Mouse (Mus musculus): ENCODE measurements at regions not wholly inside any gene's neighbourhood (a gene's known extent, or its start where the extent isn't known, plus 50 kb on each side); places are given as distances from the start of the nearest gene placed in this dataset.

DNA sequence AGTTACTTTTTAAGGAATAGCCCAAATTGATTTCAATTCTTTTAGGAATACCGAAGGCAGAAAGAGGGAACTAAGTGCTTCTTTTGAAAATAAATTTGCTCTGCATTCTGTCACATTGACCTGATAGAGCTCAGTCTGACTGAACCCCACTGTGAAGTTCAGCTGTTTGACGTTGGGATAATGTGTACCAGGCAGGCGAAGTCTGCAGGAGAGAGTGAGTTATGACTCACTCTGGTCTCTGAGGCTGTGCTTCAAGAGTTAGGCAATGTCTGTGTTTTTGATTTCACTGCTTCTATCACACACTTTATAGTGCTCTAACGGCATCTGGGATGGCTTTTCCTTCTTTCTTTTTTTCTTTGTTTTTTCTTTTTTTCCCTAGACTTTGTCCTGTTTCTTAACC, 283.5 kb downstream of the Naf1 start:
- no peak for DNase-seq (ENCODE audit: low spot score in 2 of 2)

DNA sequence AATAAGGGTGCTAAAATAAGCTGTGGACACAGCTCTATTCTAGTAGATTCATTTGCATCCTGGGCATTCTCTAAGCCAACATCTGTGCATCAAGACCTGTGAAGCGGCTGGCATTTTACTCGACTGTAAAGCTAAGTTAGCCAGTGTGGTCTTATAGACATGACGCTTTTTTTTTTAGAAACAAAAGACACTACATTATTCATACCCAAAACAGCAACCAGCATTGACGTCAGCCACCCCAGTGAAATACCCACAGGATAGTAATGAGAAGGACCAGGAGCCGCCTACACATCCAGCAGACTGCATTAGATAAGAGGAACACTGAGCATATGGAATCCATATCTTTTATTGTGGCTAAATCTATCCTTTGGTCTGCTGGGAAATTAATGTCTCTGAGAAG, 321.7 kb downstream of the Naf1 start:
- DNase-seq (ENCODE audit: low spot score in 2 of 2): peak; percentile 70 to 91

DNA sequence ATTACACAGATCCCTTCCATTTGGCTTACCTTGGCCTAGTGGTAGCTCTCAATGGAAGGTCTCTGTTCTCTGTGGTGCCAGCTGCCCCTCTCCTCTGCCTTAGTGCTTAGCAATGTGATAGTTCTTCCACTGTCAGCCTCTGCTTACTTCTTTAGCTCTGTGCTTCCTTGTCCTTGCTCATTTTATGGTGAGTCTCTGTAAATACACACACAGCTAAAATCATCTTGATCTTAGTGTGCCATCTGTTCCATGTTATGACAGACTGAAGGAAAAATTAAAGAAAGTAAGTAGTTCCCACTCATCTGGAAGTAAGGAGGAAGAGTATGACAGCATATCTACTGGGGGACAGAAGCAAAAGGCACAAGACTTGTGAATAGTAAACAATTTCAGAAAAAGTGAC, 324.4 kb upstream of the Nat3 start:
- no peak for DNase-seq (ENCODE audit: low spot score in 2 of 2)

DNA sequence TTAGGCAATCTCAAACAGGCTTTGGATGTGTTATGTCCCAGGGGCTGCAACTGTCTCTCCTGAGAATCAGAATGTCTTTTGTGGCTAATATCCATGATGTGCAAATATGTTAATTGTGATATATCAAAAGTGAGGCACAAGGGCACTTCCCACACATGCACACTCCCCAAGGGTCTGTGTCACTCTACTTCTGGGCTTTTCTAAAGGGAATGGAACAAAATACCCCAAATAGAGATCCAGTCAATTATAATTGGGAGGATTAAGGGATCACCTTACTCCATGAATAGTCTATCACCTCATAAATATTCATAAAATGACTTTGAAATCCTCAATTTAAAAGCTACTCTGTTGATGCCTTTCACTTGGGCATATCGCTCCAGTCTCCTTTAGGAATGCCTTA, 317.6 kb upstream of the Nat3 start:
- DNase-seq (ENCODE audit: low spot score in 2 of 2): no peak

DNA sequence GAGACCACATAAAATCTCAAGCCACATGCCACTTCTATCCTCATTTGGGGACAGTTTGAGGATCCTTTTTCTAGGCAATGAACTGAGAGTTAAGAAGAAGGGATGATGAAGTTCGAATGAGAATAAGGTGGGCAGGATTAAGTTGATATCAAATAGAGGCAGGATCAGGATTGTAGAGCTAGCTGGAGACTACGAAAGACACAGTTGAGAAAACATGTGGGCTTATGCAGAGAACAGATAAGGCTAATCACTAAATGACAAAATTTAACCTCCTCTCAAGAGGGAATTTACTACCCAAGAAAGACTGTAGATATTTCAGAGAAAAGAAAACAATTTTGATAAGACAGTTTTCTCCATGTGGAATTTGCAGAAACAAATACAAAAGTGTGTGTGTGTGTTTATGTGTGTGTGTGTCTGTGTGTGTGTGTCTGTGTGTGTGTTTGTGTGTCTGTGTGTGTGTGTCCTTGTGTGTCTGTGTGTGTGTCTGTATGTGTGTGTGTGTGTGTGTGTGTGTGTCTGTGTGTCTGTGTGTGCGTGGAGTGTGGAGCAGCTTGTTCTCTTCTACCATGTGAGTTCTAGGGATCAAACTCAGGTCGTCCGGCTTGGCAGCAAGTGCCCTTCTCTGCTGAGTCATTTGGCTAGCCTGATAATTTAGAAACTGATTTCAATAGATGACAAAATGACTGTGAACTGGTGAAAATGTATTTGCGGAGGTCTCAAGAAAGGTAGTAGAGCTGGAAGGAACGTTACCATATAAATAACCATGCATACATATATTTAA, 291.5 kb upstream of the Nat3 start:
- no peak for DNase-seq (ENCODE audit: low spot score in 2 of 2)

DNA sequence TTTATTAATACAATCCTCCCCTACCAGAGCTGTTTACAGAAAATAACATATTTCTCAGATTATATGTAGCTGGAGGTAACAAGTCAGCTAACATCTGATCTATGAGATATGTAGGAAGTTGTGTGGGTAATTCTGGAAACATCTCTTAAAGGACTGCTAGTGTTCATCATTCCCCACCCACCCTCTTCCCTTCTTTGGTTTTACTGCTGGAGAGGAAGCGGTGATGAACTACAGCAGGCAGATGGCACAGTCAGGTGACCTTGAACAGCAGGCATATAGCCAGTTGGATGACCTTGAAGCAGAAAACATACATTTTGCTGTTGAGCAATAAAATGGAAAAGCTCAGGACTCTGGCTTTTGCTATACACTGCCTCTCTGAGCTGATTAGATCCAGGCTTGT, 284.7 kb upstream of the Nat3 start:
- DNase-seq (ENCODE audit: low spot score in 2 of 2): peak in 1 of 2 experiments; percentile 4

DNA sequence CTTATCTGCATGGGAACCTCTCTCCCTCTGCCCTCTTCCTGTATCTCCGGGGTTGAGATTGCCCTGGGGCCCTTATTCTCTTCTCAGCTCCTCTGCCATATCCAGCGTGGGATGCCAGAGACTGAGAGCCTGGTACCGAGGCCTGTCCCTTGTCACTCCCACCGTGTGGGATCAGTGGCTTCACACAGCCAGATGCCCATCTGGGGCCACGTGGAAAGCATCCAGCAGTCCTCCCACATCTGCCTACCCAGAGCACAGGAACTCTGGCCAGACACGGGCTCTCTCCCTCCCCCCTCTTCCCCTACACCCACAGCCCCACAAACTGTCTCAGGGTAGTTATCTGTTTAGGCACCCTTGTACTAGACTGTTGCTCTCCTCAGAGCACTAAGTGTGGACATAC, 244.9 kb upstream of the Nat3 start:
- DNase-seq (ENCODE audit: low spot score in 2 of 2): no peak

DNA sequence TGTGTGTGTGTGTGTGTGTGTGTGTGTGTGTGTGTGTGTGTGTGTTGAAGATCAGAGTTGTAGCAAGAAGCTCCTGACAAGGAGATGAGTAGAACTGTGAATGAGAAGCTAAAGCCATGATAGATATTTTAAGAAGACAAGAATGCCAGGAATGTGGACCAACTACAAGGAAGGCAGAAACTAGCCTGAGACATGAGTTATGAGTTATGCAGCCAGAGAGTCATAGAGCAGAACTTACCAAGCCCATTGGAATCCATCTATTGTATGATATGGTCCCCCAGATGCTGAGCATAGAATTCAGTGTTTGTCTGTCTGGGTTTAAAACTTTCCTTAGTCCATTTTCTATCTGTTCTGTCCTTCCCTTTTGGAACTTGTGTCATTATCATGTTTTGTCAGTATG, 244.2 kb upstream of the Nat3 start:
- no peak for DNase-seq (ENCODE audit: low spot score in 2 of 2)

DNA sequence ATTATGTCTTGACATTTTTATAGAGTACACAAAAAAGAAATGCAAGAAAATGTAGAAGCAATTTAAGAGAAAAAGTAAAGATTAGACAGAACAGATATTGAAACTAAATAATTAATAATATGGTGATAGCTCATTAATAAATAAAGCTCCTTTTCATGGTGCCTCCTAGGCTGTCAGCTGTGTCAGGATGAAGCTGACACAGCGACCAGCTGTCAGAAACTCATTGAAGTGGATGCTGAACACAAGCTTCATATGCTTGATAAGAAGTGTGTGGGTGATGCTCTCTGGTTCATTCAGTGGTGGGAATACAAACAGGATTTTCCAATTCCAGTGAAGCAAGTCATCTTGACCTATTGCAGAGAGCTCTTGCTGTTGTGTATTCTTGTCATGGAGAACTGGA, 213.2 kb upstream of the Nat3 start:
- no peak for DNase-seq (ENCODE audit: low spot score in 2 of 2)

DNA sequence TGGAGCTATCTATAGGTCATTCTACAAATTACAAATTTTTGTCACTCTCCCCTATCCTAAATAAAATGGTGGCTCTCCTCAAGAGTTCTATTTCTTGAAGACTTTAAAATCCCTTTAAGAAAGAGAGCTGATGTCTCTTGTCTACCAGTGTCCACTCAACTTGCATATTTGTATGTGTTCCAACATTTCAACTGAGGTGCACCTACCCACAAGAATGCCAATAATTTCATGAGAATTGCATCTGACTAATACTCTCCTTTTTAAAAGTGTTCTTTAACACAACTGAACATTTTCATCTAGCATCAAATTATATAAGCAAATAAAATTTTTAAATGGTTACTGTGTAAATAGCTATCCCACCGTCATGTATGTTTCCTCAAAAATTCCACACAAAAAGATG, 206.3 kb upstream of the Nat3 start:
- no peak for DNase-seq (ENCODE audit: low spot score in 2 of 2)

DNA sequence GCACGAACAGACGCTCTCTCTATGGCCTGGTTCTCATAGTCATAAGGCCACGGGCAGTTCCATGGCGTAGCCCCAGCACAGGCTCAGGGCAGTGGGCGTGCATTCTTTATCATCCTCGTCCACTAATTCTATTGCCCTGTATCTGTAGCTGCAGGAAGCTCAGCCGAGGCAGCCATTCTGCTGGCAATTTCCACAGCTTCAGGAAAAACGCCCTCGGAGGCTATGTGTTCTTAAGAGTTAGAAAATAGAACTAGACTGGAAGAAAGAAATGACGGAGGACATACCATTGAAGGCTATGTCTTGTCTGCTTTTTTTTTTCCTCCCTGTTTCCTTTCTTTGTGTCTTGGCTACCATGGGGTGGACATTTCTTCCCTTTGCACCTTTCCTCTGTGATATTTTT, 205.0 kb upstream of the Nat3 start:
- peak in 1 of 2 experiments; percentile 1 for DNase-seq (ENCODE audit: low spot score in 2 of 2)

DNA sequence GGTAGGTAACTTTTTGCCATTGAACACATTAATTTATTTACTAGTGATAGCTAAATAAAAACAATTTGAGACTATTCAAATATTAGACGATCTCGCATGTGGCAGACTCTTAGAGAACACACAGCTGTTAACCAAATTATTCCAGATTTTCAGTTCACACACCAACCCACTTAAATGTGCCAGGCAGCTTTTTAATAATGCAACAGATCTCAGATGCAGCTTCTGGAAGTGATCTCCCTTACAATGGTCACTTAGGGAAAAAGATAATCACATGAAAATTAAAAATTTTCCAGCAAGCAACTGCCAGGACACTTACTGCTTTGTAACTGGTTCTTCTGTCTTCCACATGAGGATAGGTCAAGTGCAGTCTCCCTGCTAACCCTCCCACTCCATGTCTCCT, 203.1 kb upstream of the Nat3 start:
- no peak for DNase-seq (ENCODE audit: low spot score in 2 of 2)

DNA sequence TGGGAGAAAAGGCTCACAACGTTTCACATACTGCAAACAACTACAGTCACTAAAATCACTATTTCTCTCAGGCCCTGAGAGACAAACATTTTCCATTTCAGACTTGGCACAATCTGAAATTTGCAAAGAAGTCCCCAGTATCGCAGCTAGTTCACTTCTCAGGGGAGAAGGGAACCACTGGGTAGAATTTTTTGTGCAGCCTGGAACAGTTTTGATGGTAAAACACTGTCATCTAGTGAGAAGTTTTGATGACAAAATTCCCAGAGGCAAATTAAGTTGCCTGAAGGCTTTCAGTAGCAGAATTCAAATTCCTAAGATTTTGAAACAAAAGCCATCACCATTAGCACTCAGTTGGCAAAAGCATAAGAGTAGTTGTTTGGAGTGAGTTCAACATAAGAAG, 195.2 kb upstream of the Nat3 start:
- no peak for DNase-seq (ENCODE audit: low spot score in 2 of 2)

DNA sequence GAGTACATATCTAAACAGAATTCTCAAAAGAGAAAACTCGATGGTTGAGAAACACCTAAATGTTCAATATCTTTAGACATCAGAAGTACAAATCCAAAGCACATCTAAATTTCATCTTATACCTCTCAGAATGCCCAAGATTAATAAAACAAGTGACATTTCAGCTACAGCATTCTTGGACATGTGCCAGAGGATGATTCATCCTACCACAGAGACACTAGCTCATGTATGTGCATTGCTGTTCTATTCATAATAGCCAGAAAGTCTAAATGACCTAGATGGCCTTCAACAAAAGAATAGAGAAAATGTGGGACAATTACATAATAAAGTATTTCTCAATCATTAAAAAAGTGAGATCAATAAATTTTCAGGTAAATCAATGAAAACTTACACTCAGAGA, 146.6 kb upstream of the Nat3 start:
- no peak for DNase-seq (ENCODE audit: low spot score in 2 of 2)

DNA sequence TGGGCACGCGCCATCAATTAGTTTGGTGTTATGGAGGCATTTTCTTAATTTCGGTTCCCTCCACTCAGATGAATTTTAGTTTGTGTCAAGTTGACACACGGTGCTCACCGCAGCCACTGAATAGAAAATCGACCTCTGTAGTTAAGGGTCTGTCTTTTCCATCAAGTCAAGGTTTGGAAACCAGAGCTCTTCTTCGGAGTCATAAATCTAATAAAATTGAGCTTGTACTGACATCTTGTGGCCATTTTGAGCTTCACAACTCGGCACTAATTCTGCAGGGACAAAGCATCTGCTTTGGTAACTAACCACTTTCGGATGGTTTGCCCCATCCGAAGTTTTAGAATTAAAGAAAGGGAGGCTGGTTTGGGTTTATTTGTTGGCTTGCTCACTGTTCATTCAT, 117.7 kb upstream of the Nat3 start:
- DNase-seq (ENCODE audit: low spot score in 2 of 2): no peak

DNA sequence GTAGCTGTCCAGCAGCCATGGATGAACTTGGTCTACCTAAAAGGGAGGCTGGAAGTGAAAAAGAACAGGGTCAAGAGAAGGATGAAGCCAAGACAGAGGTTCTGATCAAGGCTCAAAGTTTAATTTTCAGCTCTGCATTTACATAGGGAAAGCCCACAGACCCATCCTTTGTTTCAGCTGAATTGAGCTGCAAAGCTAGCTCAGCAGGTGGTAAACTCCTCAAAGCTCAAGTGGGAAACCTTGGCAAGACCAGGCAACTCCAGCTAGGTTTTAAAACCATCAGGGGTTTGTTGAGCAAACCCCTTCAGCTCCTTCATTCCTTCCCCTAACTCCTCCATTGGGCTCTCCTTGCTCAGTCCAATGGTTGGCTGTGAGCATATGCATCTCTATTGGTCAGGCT, 108.8 kb upstream of the Nat3 start:
- DNase-seq (ENCODE audit: low spot score in 2 of 2): no peak

DNA sequence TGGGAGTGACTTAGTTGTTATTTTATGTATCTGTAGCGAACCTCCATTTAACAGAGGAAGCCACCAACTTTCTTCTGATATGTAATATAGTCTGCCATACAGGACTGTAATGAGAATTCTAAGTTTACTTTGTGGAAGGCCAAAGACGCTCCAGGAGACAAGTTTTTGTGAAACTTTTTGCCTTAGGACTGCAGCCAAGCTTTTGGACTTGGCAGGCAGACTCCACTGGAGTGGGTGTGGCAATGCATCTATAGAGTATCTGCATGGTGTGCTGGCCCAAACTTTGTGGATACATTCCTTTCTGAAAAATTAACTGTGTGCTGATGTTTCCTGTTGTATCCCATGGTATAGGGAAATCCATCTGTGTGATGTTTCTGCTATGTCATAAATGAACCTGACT, 101.1 kb upstream of the Nat3 start:
- no peak for DNase-seq (ENCODE audit: low spot score in 2 of 2)
